Mouse (Mus musculus) kidney, embryonic 15.5 days (tissue): ENCODE measurements at regions not wholly inside any gene's neighbourhood (a gene's known extent, or its start where the extent isn't known, plus 50 kb on each side); places are given as distances from the start of the nearest gene placed in this dataset.

Source experiments
- ATAC-seq: fragments of 200-750 bp; cut with Nextera tagmentation; replicated peaks from 2 replicates; pipeline ENCODE4 v1.8.0; 2017; ENCODE audit warnings: moderate TSS enrichment; ENCODE audit not compliant: low FRiP score
- H3K27ac ChIP-seq: fragments of 300-500 bp; sonication (generic); 2 replicates; pipeline ENCODE4 v1.5.1; 2015; ENCODE audit warnings: mild to moderate bottlenecking, inconsistent platforms
- H3K27me3 ChIP-seq: fragments of 300-500 bp; sonication (generic); 2 replicates; pipeline ENCODE4 v1.6.1; 2015; ENCODE audit warnings: inconsistent platforms
- H3K36me3 ChIP-seq: fragments of 300-500 bp; sonication (generic); 2 replicates; pipeline ENCODE4 v1.6.1; 2015; ENCODE audit warnings: inconsistent platforms
- H3K4me1 ChIP-seq: fragments of 300-500 bp; sonication (generic); 2 replicates; pipeline ENCODE4 v1.6.1; 2015; ENCODE audit warnings: inconsistent platforms
- H3K4me2 ChIP-seq: fragments of 300-500 bp; sonication (generic); 2 replicates; pipeline ENCODE4 v1.6.1; 2015; ENCODE audit warnings: moderate library complexity, mild to moderate bottlenecking, inconsistent platforms
- H3K4me3 ChIP-seq: fragments of 300-500 bp; sonication (generic); replicated peaks from 2 replicates; pipeline ENCODE4 v1.5.1; 2015; ENCODE audit warnings: mild to moderate bottlenecking, inconsistent platforms
- H3K9ac ChIP-seq: fragments of 300-500 bp; sonication (generic); 2 replicates; pipeline ENCODE4 v1.6.1; 2015; ENCODE audit warnings: mild to moderate bottlenecking, inconsistent platforms
- H3K9me3 ChIP-seq: fragments of 300-500 bp; sonication (generic); replicated peaks from 2 replicates; pipeline ENCODE4 v1.6.1; 2016; ENCODE audit warnings: inconsistent platforms
- whole genome bisulfite sequencing: fragments of 180-500 bp; shearing (Covaris S2); methylation state at CpG from one replicate; pipeline ENCODE4 v1.1.7; 2015; ENCODE audit warnings: mixed read lengths; 5-methylcytosine and 5-hydroxymethylcytosine counted together

DNA sequence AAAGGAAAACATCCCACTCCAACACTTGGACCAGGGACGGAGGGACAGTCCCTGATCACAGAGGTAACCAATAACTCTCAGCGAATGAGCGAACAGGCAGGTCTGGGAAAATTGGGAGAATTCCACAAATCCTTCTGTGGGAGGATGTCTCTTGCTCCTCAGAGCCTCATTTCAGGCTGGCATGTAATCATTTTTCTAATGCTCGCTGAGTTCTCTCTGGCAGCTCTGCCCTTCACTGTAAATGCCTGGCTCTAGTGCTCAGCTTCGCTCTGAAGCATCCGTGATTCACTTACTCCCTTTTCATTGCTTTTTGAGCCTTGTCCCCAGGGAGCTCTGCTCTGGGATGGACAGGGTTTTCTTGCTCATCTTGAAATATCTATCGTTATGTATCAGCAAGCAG, 283.6 kb downstream of the Tle4 start:
- Histone ChIP-seq H3K36me3 (no peaks in the 10 kb centered on the region), H3K4me1 (no peaks in the 10 kb centered on the region), H3K4me3 (no peak overlapping the region), H3K9ac (no peak overlapping the region), H3K9me3 (no peaks in the 10 kb centered on the region), H3K4me2 (no peak overlapping the region), H3K27me3 (no peaks in the 10 kb centered on the region), H3K27ac (no peak overlapping the region)
- WGBS: 66% methylated on average over 7 of the region's 7 CpGs
- ATAC-seq: no peak

DNA sequence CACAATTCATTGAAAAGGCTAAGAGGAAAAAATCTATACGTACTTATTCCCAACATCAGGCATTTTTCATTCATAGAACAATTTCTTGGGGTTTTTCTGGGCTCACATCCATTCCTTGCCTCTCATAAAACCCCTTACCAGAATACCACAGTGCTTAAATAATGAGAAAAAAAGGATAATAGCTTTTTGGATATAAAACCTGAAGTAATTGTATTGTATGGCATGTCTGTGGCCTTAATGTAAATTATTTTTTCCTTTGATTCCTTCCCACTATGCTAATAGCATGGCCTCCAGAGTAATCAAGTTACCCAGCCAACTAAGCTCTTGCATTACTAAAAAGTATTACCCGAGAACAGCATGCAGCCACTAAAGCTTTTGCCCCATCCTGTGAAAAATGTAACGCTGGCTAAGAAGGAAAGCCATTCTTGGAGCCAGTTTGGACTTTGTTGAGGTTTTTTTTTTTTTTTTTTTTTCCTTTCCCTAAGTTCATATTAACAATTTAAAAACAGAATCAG, 278.1 kb downstream of the Tle4 start:
- Histone ChIP-seq H3K9ac (no peak overlapping the region), H3K9me3 (no peaks in the 10 kb centered on the region), H3K4me3 (no peak overlapping the region), H3K27ac (no peak overlapping the region), H3K4me1 (no peaks in the 10 kb centered on the region), H3K36me3 (no peaks in the 10 kb centered on the region), H3K4me2 (no peak overlapping the region), H3K27me3 (no peaks in the 10 kb centered on the region)
- ATAC-seq: no peak
- WGBS: 75% methylated on average over 3 of the region's 3 CpGs

DNA sequence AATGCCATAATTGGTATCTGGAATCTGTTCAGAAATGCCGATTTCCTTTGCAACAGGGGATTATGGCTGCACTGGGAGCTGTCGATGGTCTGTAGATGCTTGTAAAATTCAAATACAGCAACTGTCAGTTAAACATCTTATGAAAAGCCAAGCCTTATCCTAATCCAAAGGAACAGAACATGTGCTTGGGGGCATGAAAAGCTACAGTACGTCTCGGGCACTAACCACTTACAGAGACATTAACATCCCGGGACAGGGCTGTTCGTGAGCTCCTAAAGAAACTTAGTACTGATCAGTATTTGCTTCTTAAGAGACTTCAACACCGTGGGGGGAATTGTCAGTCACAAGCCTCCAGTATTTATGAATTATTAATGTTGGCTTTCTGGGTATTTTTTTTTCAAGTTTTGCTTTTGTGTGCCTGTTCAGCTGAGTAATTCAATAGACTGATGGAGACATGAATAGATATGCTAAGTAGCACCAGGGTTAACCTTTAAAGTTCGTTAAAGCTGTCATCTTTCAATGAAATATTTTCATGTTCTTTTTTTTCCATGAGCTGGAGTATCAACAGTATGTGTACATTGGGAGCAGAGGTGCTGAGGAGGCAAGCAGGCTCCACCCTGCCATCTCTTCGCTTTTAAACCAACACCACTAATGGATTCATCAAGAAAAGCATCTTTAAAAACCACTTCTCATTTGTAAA, 272.3 kb downstream of the Tle4 start:
- Histone ChIP-seq H3K9me3 (no peaks in the 10 kb centered on the region), H3K27me3 (no peaks in the 10 kb centered on the region), H3K4me2 (no peak overlapping the region), H3K9ac (no peak overlapping the region), H3K36me3 (no peaks in the 10 kb centered on the region), H3K4me3 (no peak overlapping the region), H3K27ac (no peak overlapping the region), H3K4me1 (no peaks in the 10 kb centered on the region)
- no peak for ATAC-seq
- 80% methylated on average over 9 of the region's 9 CpGs for WGBS

DNA sequence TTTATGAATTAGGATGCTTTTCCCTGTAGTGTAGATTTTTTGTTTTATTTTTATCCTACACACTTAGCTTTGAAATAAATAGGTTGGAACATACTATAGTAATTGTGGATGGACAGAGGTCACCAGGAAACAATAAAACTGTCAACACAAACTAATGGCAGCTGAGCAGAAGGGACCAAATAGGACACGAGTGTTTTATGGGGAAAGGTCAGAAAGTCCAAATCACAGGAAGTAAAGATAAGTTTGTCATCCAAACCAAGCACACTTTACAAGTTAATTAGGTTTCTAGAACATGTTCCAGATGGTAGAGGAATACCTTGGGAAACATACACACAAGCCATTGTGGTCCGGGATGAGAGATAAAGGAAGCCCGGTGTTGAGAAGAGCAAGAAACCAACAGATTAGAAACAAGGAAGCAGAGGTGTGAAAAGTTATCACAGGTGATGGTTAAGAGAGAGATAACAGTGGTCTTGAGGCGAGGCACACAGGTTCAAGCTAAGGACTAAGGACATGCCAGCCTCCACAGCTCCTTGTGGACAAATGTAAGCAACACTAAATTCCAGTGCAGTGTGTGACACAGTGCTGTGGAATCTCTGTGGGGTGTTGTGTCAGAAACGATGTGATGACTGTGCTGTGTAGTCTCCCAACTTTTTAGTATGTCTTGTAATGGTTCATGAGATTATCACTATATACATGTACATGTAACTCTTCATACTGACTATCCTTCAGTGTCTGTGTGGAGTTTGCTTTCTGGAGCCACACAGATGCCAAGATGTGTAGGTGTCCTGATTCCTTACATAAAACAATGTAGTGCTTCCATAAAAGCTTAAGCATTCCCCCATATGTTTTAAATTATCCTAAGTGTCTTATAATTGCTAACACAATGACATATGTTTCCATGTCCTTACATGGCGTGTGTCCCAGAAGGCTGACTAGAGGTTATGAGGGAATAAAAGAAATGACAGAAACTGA, 264.5 kb downstream of the Tle4 start:
- no peak for ATAC-seq
- no peak overlapping the region for H3K9ac ChIP-seq
- H3K4me2 ChIP-seq: no peak overlapping the region
- no peak overlapping the region for H3K4me3 ChIP-seq
- H3K9me3 ChIP-seq: no peaks in the 10 kb centered on the region
- no peaks in the 10 kb centered on the region for H3K27me3 ChIP-seq
- no peaks in the 10 kb centered on the region for H3K36me3 ChIP-seq
- H3K4me1 ChIP-seq: 0 out of 2 replicates have a peak, but pooled peaks cover 4% of the 10 kb centered on the region
- no peak overlapping the region for H3K27ac ChIP-seq
- WGBS: 24% methylated on average over 6 of the region's 6 CpGs

DNA sequence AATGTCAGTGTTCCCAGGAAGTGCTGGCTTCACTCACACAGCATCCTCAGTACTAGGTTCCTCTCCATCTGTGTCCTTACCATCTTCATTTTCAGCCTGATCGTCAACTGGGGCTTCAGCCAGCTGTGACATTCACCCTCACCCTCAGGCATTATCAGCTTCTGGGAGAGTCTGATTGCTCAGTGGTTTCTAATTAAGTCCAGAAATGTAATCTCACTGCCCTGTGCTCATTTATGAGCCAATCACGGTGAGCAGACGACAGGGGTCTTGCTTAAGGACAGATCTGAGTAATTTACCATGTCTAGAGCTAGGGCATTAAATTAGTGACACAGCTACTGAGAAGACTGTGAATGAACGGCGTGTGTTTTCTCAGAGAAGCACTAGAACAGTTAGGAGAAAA, 260.8 kb downstream of the Tle4 start:
- H3K4me2 ChIP-seq: no peak overlapping the region
- ATAC-seq: no peak
- no peaks in the 10 kb centered on the region for H3K36me3 ChIP-seq
- H3K27me3 ChIP-seq: 0 out of 2 replicates have a peak, but pooled peaks cover 6% of the 10 kb centered on the region
- 17% methylated on average over 5 of the region's 5 CpGs for WGBS
- H3K27ac ChIP-seq: no peak overlapping the region
- no peak overlapping the region for H3K4me3 ChIP-seq
- no peaks in the 10 kb centered on the region for H3K9me3 ChIP-seq
- no peak overlapping the region for H3K9ac ChIP-seq
- 0 out of 2 replicates have a peak, but pooled peaks cover 4% of the 10 kb centered on the region for H3K4me1 ChIP-seq

DNA sequence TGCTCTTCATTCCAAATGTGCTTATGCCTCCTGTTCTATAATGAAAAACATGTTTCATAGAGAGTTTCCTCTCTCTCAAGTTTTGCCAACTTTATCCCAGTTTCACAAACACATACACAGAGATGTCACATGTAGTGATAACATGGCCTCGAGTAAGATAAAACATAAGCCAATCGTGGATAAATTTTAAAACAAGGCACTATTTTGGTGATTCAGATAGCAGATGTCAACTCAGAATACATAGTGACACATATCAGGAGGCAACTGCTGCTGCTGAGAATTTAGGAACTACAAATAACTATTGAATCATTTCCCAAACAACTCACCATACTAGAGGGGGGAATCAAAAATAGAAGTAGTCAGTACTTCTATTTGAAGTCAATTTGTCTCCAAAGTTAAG, 257.1 kb downstream of the Tle4 start:
- no peak overlapping the region for H3K4me2 ChIP-seq
- H3K36me3 ChIP-seq: no peaks in the 10 kb centered on the region
- WGBS: 91% methylated on average over 2 of the region's 2 CpGs
- H3K4me1 ChIP-seq: no peaks in the 10 kb centered on the region
- ATAC-seq: no peak
- no peak overlapping the region for H3K27ac ChIP-seq
- no peaks in the 10 kb centered on the region for H3K9me3 ChIP-seq
- H3K27me3 ChIP-seq: 0 out of 2 replicates have a peak, but pooled peaks cover 6% of the 10 kb centered on the region
- no peak overlapping the region for H3K4me3 ChIP-seq
- H3K9ac ChIP-seq: no peak overlapping the region

DNA sequence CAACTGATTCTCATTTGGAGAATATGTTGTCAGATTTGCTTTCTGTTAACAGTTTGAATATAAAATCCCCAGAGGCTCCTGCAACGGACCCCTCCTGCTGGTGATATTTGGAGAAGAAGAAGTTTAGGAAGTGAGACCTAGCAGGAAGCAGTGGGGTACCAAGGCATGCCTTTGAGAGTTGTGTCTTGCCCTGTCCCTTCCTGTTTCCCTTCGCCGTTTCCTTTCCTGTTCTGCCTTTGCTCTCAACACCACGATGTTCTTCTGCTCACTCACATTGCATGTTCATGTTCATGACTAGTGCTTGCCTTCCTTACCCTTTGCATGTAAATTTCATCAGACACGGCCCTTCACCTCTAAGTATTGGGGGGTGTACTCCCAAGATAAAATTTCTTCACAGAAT, 254.0 kb downstream of the Tle4 start:
- Histone ChIP-seq H3K36me3 (no peaks in the 10 kb centered on the region), H3K9me3 (no peaks in the 10 kb centered on the region), H3K4me2 (no peak overlapping the region), H3K27ac (no peak overlapping the region), H3K9ac (no peak overlapping the region), H3K4me3 (no peak overlapping the region), H3K27me3 (0 out of 2 replicates have a peak, but pooled peaks cover 4% of the 10 kb centered on the region), H3K4me1 (no peaks in the 10 kb centered on the region)
- ATAC-seq: no peak
- 75% methylated on average over 5 of the region's 5 CpGs for WGBS

DNA sequence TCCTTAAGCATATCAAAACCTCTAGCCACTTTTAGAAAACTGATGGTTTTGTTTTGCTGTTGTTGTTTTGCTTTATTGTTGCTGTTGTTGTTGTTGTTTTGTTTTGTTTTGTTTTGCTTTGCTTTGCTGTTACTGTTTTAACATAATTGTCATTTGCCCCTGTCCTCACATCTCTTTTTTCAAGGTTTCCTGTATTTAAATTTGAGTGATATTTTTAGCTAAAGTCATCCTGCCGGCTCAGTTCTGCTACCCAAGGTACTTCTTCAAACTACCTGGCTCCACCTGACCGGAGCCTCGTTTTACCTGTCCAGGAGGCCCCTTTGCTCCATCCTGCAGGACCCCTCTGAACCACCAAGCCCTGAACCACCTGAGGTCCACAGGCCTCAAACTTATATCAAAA, 253.4 kb downstream of the Tle4 start:
- H3K27me3 ChIP-seq: 0 out of 2 replicates have a peak, but pooled peaks cover 4% of the 10 kb centered on the region
- H3K4me3 ChIP-seq: no peak overlapping the region
- no peaks in the 10 kb centered on the region for H3K4me1 ChIP-seq
- no peaks in the 10 kb centered on the region for H3K9me3 ChIP-seq
- no peak overlapping the region for H3K27ac ChIP-seq
- H3K9ac ChIP-seq: no peak overlapping the region
- ATAC-seq: no peak
- WGBS: 84% methylated on average over 3 of the region's 3 CpGs
- H3K4me2 ChIP-seq: no peak overlapping the region
- no peaks in the 10 kb centered on the region for H3K36me3 ChIP-seq

DNA sequence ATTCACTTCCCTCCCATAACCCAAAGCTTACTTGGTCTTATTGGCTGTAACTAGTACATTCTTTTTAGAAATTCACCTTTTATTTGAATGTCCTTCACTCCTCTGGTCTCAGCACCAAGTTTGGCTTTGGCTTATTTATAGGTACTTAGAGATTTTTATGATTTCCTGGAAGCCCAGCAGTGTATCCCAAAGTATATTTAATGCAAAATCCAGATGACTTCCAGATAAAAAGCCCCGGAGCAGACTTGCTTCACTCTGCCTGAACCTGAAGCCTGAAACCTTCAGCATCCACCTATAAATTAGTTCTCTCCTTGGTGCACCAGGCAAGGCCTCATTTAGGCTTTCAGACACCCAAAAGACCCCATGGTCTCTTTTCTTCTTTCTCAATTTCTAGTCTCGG, 250.8 kb downstream of the Tle4 start:
- Histone ChIP-seq H3K36me3 (no peaks in the 10 kb centered on the region), H3K9ac (no peak overlapping the region), H3K4me3 (no peak overlapping the region), H3K4me1 (no peaks in the 10 kb centered on the region), H3K27me3 (no peaks in the 10 kb centered on the region), H3K4me2 (no peak overlapping the region), H3K27ac (no peak overlapping the region), H3K9me3 (no peaks in the 10 kb centered on the region)
- WGBS: 52% methylated on average over 2 of the region's 2 CpGs
- no peak for ATAC-seq

DNA sequence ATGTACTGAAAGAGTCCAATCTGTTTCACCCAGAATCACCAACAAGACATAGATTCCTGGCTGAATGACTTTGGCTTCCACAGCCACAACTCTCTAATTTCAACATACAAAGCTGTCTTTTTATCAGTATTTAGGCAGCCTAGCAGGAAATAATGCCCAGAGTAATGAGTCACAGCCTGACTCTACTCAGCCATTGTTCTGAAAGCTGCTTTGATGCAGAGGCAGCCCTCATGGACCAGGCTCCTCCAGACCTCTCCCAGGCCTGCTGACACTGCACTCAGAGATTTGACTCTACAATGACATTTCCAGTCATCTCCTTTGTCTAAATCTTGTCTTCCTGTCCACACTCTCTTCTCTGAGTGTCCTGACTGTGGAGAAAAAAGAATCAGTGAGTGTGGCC, 250.4 kb downstream of the Tle4 start:
- ATAC-seq: no peak
- no peaks in the 10 kb centered on the region for H3K4me1 ChIP-seq
- H3K4me3 ChIP-seq: no peak overlapping the region
- no peak overlapping the region for H3K4me2 ChIP-seq
- H3K27me3 ChIP-seq: no peaks in the 10 kb centered on the region
- H3K9ac ChIP-seq: no peak overlapping the region
- no peaks in the 10 kb centered on the region for H3K9me3 ChIP-seq
- no peak overlapping the region for H3K27ac ChIP-seq
- H3K36me3 ChIP-seq: no peaks in the 10 kb centered on the region

DNA sequence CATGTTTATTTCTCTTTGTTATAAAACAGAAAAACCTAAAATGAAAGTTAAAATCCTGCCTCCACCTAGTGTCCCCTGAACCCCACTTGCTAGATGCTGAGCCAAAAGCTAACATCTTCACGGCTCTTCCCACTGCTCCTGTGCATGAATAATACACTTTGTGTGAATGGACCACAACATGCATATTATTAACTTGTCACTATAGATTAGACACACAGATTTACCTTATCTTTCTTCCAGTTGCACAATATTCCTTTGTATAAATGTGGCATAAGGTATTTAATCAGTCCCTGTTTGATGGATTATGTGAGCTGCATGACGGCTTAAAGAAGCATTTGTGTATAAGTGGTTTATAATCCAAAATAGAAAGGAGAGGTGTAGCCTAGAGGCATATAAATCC, 248.1 kb downstream of the Tle4 start:
- no peak overlapping the region for H3K9ac ChIP-seq
- 82% methylated on average over 2 of the region's 2 CpGs for WGBS
- H3K9me3 ChIP-seq: no peaks in the 10 kb centered on the region
- H3K36me3 ChIP-seq: no peaks in the 10 kb centered on the region
- no peak overlapping the region for H3K4me3 ChIP-seq
- no peak for ATAC-seq
- no peaks in the 10 kb centered on the region for H3K4me1 ChIP-seq
- no peak overlapping the region for H3K4me2 ChIP-seq
- H3K27ac ChIP-seq: no peak overlapping the region
- H3K27me3 ChIP-seq: no peaks in the 10 kb centered on the region

DNA sequence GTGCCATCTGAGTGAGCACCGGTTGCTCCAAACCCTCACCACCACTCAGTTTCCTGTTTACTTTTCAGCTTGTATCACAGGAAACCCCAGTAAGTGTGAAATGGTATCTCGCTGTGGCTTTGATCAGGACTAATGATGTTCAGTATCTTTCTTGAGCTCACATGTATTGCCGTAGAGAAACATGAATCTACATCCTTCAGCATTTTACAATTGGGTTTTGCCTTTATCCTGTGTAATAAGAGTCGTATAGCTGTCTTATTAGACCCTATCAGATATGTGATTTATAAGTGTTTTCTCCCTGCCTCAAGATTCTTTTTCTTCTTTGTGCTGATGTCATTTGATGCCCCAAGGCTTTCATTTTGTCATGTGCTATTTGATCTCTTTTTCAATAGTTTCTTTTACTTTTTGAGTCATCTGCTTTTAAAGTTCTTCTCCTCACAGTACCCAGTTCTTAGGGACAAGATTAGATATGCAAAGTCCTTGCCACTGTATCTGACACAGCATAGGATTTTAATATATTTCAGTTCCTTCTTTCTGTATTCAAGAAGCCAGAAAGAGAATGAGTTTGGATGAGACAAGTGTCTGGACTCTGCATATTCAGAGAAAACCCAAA, 246.0 kb downstream of the Tle4 start:
- no peak for ATAC-seq
- H3K4me1 ChIP-seq: no peaks in the 10 kb centered on the region
- H3K4me2 ChIP-seq: no peak overlapping the region
- 27% methylated on average over 4 of the region's 4 CpGs for WGBS
- no peak overlapping the region for H3K27ac ChIP-seq
- H3K27me3 ChIP-seq: no peaks in the 10 kb centered on the region
- H3K9ac ChIP-seq: no peak overlapping the region
- no peaks in the 10 kb centered on the region for H3K9me3 ChIP-seq
- no peaks in the 10 kb centered on the region for H3K36me3 ChIP-seq
- H3K4me3 ChIP-seq: no peak overlapping the region
